In the genomic region with DNA sequence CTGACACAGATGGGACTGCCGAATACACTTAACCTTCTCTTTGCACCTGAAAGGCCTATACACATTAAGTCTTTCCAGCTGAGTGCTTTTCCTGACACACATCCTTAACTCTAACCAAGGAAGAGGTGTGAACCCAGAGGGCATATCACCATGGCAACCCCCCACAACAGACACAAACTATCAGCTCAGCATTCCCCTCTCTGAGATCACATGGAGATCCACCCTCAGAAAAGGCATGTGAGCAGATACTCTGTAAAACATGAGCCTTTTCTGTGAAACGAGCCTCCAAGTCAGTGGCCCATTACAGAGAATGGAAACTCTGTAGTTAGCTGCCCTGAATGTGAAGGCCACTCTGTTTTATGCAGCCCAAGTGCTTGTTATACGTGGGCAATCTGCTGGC, we compare ENCODE assay signal across 17 mouse cellular contexts. TPM values are rescaled to one million over a fixed set of nuclear protein-coding genes. Genes with fewer than 3 reads are reported as not detected.
A peak's percentile ranks its signal among the peaks of the same experiment; 100 is the strongest.
DNase-seq lines count a peak whose midpoint lies in the region; ATAC-seq and TF ChIP-seq lines count a peak whose summit lies in the region.
"Had no signal": no experiment of that assay in that cellular context is flagged by ENCODE, and none has a peak within 500 bp of the region (broad histone marks: within the 10 kb centered on the region; RNA-seq: fewer than 3 reads in every experiment).

No protein-coding gene starts in this region.

- CTCF ChIA-PET in Patski (lab: Charles Lee) = interaction anchor here (0.7 to 2.0 kb wide), 8 partner anchors 9 to 142 kb away, joined by 3 to 5 read pairs (median 4); no protein-coding TSS in a partner anchor

- no peaks in the 10 kb centered on the region for H3K4me1 ChIP-seq in kidney, adult 2 months (ENCODE audit: control insufficient read depth, insufficient read depth, low read length)
- peaks cover 2% of the 10 kb centered on the region; the same call in 1 of the 2 replicates for H3K4me1 ChIP-seq in thymus, adult 2 months (replicated peaks; ENCODE audit: control insufficient read depth, insufficient read depth, low read length)

- H3K27me3 ChIP-seq in kidney, adult 2 months (replicated peaks; ENCODE audit: control insufficient read depth, insufficient read depth, low read length) = no peaks in the 10 kb centered on the region
- no peaks in the 10 kb centered on the region for H3K27me3 ChIP-seq in Patski
- H3K27me3 ChIP-seq in thymus, adult 2 months (ENCODE audit: control insufficient read depth, insufficient read depth, low read length) = no peaks in the 10 kb centered on the region; the same call in 1 of the 2 replicates
- H3K27me3 ChIP-seq: heart, embryonic 15.5 days had no signal

- no peaks in the 10 kb centered on the region for H3K36me3 ChIP-seq in kidney, adult 2 months (ENCODE audit: control insufficient read depth, insufficient read depth, low read length)
- H3K36me3 ChIP-seq in thymus, adult 2 months (ENCODE audit: control insufficient read depth, insufficient read depth, low read length) = no peaks in the 10 kb centered on the region
- H3K36me3 ChIP-seq: heart, embryonic 15.5 days; liver, embryonic 15.5 days; midbrain, embryonic 12.5 days; neural tube, embryonic 12.5 days had no signal

- TF ChIP-seq POLR2A in kidney, adult 2 months (IDR thresholded peaks at IDR 0.05; ENCODE audit: low read depth, low read length) = no peak
- no peak for TF ChIP-seq POLR2A in thymus, adult 2 months (IDR thresholded peaks at IDR 0.05; ENCODE audit: control insufficient read depth, extremely low read depth, insufficient read depth, low read length, poor library complexity)

- POLR2A ChIA-PET in Patski (lab: Charles Lee) = interaction anchor here (0.6 to 0.8 kb wide), 2 partner anchors 11 kb away, joined by 3 read pairs; no protein-coding TSS in a partner anchor

- no peak overlapping the region for H3K27ac ChIP-seq in kidney, adult 2 months (ENCODE audit: insufficient read depth, low read depth, low read length)
- H3K27ac ChIP-seq in thymus, adult 2 months (ENCODE audit: control insufficient read depth, insufficient read depth, low read length) = no peak overlapping the region
- H3K27ac ChIP-seq: heart, embryonic 15.5 days; liver, embryonic 15.5 days; midbrain, embryonic 12.5 days; neural tube, embryonic 12.5 days had no signal

- H3K4me3 ChIP-seq in kidney, adult 2 months (ENCODE audit: insufficient read depth, low read depth, low read length) = no peak overlapping the region
- no peak overlapping the region for H3K4me3 ChIP-seq in thymus, adult 2 months (ENCODE audit: control insufficient read depth, insufficient read depth, low read length)
- H3K4me3 ChIP-seq: heart, embryonic 15.5 days; liver, embryonic 15.5 days; midbrain, embryonic 12.5 days; neural tube, embryonic 12.5 days had no signal

- no peak for TF ChIP-seq CTCF in kidney, adult 2 months (conservative IDR thresholded peaks at IDR 0.05; ENCODE audit: insufficient read depth, insufficient read length, low read depth, low read length)
- no peak for TF ChIP-seq CTCF in Patski (IDR thresholded peaks at IDR 0.05)
- no peak for TF ChIP-seq CTCF in thymus, adult 2 months (IDR thresholded peaks at IDR 0.05; ENCODE audit: borderline replicate concordance, control insufficient read depth, extremely low read depth, insufficient read depth, low read length, poor library complexity)

- in situ Hi-C loops in Patski (cut with MboI; ENCODE audit: low pct_unique_long_range_greater_than_20kb) = no loop called here

- WGBS in kidney, adult 2 months = 44% methylated on average over 3 of the region's 3 CpGs
- WGBS in thymus, adult 2 months = 86% methylated on average over 3 of the region's 3 CpGs

- peak; percentile 11 for DNase-seq in kidney, adult 2 months
- no peak for DNase-seq in kidney, adult 18-20 months
- no peak for DNase-seq in Patski (ENCODE audit: low read depth, low spot score)
- peak; percentile 21 for DNase-seq in embryo, embryonic 10 days (ENCODE audit: low spot score)
- DNase-seq in kidney, postnatal 10 days = peak; percentile 24
- DNase-seq in thymus, postnatal 4 days = no peak
- DNase-seq in thymus, adult 2 months = no peak
- DNase-seq: adrenal gland, postnatal 10 days; left cerebral cortex, postnatal 4 days; lung, postnatal 14 days; spleen, adult 18-20 months; thymus, postnatal 25 days had no signal

- peak; percentile 67 for ATAC-seq in Patski
- ATAC-seq in activated CD4-positive, CD25-positive, alpha-beta regulatory T cell, adult 4 months = no peak

RNA-seq across cellular contexts. Expression of a gene that starts 6.1 kb away (rescaled TPM):
- polyA plus RNA-seq in kidney, adult 2 months (2012; rRNA removed) = 7.4 and 8.9 TPM in 2 replicates
- polyA plus RNA-seq in Patski (2021) = 11.8 TPM
- polyA plus RNA-seq in thymus, adult 2 months (2012; rRNA removed) = 10.1 and 13.3 TPM in 2 replicates
- 100 to 1,000 TPM; 118 to 135 TPM for polyA plus RNA-seq in activated CD4-positive, CD25-positive, alpha-beta regulatory T cell, adult 4 months (2017; shearing (Covaris generic))

RNA-seq across cellular contexts. Expression of a gene that starts 37.6 kb away (rescaled TPM):
- 40.6 and 48.6 TPM in 2 replicates for polyA plus RNA-seq in kidney, adult 2 months (2012; rRNA removed)
- polyA plus RNA-seq in Patski (2021) = 60.6 TPM
- 27.2 and 29.0 TPM in 2 replicates for polyA plus RNA-seq in thymus, adult 2 months (2012; rRNA removed)
- polyA plus RNA-seq in activated CD4-positive, CD25-positive, alpha-beta regulatory T cell, adult 4 months (2017; shearing (Covaris generic)) = 100 to 1,000 TPM; 135 to 146 TPM

RNA-seq across cellular contexts. Expression of a gene that starts 50.9 kb away (rescaled TPM):
- polyA plus RNA-seq in kidney, adult 2 months (2012; rRNA removed) = 17.7 and 20.3 TPM in 2 replicates
- 53.0 TPM for polyA plus RNA-seq in Patski (2021)
- polyA plus RNA-seq in thymus, adult 2 months (2012; rRNA removed) = 23.5 and 26.7 TPM in 2 replicates
- polyA plus RNA-seq in activated CD4-positive, CD25-positive, alpha-beta regulatory T cell, adult 4 months (2017; shearing (Covaris generic)) = 10 to 100 TPM; 82.0 to 89.3 TPM

Comparison
In these comparisons a context has a peak if more than half of its experiments do, and no peak if none do; other contexts are left out.
1. DNase-seq: peak in kidney, adult 2 months (single experiment), embryo, embryonic 10 days (single experiment) and kidney, postnatal 10 days (single experiment); none in kidney, adult 18-20 months (single experiment), Patski (single experiment), thymus, postnatal 4 days (single experiment) and thymus, adult 2 months (single experiment).